Mouse (Mus musculus): ENCODE data around the gene Cpn2. TPM values are rescaled to one million over a fixed set of nuclear protein-coding genes. Genes with fewer than 3 reads are reported as not detected.

The Cpn2 gene
- polyA plus RNA-seq, 1 experiment = not detected

- no peak for TF ChIP-seq GATA1 (IDR thresholded peaks at IDR 0.05; ENCODE audit: low read length)
These were observed 27.8 kb upstream of the Cpn2 start for GRCm38 (mm10) chr16:30295106-30295505.

DNA sequence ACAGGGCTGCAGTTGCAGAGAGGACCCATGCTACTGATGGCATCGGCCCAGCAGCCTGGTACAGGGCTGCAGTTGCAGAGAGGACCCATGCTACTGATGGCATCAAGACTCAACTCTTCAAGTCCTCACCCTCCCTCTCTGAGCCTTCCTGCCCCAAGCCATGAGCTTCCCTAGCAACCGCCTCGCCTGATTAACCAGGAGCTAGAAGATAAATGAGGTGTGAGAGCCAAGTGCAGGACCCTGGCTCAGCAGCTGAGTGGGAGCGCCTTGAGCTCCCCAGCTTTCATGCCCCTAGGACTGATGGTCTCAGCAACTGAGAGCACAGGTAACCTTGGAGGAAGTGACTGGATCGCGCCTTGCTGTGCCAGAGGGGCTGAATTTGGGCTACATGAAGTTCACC is 23.1 kb upstream of the Cpn2 start:
- TF ChIP-seq GATA1 (IDR thresholded peaks at IDR 0.05; ENCODE audit: low read length) = no peak

GRCm38 (mm10) chr16:30285701-30286100 is 18.4 kb upstream of the Cpn2 start:
- no peak for TF ChIP-seq GATA1 (IDR thresholded peaks at IDR 0.05; ENCODE audit: low read length)

DNA sequence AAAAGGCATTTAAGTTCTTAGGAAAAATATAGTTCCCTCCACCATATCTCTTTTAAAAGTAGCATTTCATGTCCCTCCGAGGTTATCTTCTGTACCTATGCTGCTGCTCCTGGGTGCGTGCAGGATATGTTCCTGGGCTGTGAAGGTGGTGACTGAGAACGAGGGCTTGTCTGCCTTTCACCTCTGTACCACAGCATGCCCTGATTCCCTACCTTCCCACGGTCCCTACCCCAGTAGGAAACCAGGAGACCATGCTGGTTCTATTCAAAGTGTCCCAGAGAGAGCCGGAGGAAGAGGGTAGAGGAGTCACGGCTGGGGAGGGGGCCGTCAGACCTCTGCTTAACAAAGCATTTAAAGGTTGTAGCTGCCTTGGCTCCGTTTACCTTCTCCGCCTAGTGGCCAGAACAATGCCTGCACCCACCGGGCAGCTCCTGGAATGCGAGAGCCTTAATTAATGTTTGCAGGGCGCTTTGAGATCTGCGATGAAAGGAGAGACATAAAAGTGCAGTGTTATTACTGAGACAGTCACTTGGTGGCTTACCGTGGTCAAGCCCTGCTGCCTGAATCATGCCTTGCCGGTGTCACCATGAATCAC is 16.5 kb upstream of the Cpn2 start:
- no peak for TF ChIP-seq GATA1 (IDR thresholded peaks at IDR 0.05; ENCODE audit: low read length)

DNA sequence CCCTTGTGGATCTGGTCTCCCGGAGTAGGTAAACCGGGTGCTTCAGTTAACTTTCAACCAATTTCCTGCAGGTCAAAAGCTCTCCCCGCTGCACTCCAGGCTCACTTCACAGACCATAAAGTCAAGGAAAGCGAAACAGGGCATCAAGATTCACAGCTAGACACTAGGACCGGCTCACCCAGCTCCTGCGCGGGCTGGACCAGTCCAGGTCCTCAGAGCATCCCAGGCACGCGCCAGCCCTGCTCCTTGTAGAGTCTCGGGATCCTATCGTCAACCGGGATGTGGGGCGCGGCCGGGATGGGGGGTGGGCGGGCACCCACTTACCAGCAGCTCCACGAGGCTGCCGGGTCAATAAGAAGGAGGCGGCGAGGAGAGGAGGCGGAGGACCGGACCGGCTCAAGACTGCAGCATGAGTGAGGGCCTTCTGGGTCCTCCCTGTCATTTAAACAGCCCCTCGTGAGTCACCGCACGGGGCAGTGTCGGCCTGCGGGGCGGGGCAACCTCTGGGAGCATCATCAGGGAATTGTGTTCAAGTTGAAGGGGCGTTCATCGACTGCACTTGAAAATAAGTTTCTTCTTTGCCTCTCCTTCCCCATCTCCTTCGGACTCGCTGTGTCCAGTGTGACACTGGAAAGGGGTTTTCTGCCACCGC is 15.7 kb upstream of the Cpn2 start, which contains the start of gene Lrrc15:
Gene Lrrc15 (minus strand): TSS at position 413 of the 652 bp plus-strand sequence.
- no peak for TF ChIP-seq GATA1 (IDR thresholded peaks at IDR 0.05; ENCODE audit: low read length)

DNA sequence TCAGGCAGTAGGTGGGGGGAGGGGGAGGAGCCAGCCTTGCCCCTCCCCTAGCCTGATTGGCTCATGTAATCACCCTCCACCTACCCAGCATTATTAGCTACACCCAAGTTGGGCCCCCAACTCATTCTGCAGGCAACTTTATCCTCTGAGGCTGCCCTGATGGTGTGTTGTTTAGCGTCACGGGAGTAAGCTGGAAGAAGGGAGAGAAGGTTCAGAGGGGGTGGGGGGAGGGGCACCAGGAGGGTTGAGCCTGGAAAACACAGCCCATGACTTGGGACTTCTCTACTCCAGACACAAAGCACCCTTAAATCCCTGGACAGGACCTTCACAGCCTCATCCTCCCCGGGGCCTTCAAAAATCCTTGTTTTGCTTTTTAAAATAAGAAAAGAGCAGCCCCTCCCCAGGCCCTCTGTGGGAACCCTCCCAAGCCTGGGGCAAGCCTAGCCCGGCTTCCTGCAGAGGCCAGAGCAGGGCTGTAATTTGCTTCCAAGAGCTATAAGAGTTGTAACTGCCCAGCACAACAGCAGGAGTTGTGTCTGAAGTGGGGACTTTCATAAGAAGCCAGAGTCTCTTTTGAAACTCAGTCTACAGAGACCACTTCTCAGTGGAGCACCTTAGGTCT is 13.5 kb upstream of the Cpn2 start:
- no peak for TF ChIP-seq GATA1 (IDR thresholded peaks at IDR 0.05; ENCODE audit: low read length)

DNA sequence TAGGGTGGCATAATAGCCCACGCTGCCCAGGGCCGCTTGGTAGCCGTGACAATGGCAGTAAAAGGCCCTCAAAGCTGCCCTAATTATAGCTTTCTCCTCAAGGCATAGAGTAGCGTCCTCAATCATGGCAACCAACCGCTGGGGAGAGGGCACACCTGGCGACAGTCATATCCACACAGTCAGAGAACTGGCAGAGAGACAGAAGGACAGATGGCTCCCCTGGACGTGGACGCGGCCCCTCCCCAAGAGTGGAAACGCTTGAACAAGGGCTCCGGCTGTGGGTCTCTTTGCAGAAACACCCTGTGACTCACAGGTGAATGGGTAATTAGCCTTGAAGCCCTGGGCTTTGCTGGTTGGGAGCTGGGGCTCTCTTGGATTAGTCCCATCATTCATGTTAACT is 11.1 kb upstream of the Cpn2 start:
- TF ChIP-seq GATA1 (IDR thresholded peaks at IDR 0.05; ENCODE audit: low read length) = no peak

DNA sequence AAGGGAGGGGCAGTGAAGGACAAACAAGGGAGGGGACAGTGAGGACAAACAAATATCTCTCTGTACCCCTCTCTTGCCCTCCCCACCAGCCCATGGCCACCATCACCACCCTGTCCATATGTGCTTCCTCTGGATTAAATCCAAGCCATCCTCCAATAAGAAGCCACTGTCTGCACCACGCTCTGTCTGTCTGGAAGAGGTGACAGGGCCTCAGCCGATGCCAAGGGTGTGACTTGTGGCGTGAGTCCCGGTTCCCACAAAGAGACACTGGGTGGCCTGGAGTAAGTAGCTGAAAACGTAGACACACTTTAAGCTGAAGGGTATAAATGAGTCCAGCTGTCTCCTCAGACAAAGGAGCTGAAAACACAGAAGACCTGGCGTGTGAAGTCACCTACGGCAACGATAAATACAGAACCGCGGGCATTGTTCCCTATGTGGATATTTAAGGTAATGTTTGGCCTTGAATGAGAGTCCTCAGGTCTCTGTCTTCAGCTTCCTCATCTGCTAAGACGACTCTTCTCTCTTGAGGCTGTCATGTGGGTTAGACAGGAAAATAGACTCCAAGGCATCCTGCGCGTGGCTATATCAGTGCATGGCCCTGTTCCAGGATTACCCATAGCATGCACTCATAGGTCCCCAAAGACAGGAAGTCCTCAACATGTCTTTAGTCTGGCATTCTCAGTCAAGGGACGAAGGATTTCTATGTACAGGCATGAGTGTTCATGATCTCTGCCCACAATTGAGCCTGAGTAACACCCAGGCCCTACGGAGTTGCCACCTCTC is 8.4 kb upstream of the Cpn2 start:
- TF ChIP-seq GATA1 (IDR thresholded peaks at IDR 0.05; ENCODE audit: low read length) = no peak

DNA sequence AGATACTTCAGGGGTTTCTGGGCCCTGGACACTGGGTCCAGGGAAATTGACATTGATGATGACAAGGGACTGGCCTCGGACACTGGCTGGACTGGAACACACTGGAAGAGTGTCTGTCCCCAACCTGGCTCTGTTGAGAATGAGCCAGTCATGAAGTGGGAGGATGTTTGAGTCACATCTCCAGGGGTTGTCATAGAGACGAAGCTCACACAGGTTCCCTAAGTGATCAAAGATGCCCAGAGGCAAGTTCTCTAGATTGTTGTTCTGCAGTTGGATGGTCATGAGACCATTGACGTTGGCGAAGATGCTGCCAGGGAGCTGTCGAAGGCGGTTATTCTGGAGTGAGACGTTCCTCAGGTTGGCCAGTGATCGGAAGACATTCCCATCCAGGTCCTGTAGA is 5.8 kb upstream of the Cpn2 start:
- no peak for TF ChIP-seq GATA1 (IDR thresholded peaks at IDR 0.05; ENCODE audit: low read length)

- TF ChIP-seq GATA1 (IDR thresholded peaks at IDR 0.05; ENCODE audit: low read length) = no peak
These were observed 4.8 kb upstream of the Cpn2 start for GRCm38 (mm10) chr16:30271941-30272595.

GRCm38 (mm10) chr16:30271223-30271761 is 4.0 kb upstream of the Cpn2 start:
- no peak for TF ChIP-seq GATA1 (IDR thresholded peaks at IDR 0.05; ENCODE audit: low read length)

DNA sequence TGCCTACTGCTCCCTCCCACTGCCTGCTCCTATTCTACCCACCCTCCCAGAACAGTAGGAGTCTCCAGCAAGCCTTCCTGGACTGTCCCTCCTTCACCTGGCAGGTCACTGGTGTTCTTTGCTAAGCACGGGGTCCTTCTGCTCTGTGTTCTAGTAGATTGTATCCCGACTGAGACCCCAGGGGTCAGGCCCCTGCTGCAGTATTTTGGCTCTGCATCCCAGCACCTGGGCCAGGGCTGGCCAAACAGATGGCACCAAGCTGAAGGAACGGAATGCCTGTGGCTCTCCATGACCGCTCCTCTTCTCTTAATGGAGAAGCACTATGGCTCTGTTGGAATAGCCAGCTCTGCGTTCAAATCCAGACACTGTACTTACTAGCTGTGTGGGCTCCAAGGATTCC is 738 bp downstream of the Cpn2 start:
- TF ChIP-seq GATA1 (IDR thresholded peaks at IDR 0.05; ENCODE audit: low read length) = no peak

GRCm38 (mm10) chr16:30265611-30266010 is 1.7 kb downstream of the Cpn2 start:
- no peak for TF ChIP-seq GATA1 (IDR thresholded peaks at IDR 0.05; ENCODE audit: low read length)

GRCm38 (mm10) chr16:30263156-30263555 is 4.1 kb downstream of the Cpn2 start:
- TF ChIP-seq GATA1 (IDR thresholded peaks at IDR 0.05; ENCODE audit: low read length) = no peak

GRCm38 (mm10) chr16:30262664-30263063 is 4.6 kb downstream of the Cpn2 start:
- no peak for TF ChIP-seq GATA1 (IDR thresholded peaks at IDR 0.05; ENCODE audit: low read length)
